Mouse (Mus musculus): ENCODE data around the gene Gopc. TPM values are rescaled to one million over a fixed set of nuclear protein-coding genes. Genes with fewer than 3 reads are reported as not detected.
"Not testable (repeated sequence)": the region's sequence is repeated elsewhere in the genome, so short reads cannot be mapped to it uniquely, and the experiment has no call there.

The Gopc gene
- total RNA-seq, 2 experiments from 2014 or later: 17.0 to 17.4 TPM

DNA sequence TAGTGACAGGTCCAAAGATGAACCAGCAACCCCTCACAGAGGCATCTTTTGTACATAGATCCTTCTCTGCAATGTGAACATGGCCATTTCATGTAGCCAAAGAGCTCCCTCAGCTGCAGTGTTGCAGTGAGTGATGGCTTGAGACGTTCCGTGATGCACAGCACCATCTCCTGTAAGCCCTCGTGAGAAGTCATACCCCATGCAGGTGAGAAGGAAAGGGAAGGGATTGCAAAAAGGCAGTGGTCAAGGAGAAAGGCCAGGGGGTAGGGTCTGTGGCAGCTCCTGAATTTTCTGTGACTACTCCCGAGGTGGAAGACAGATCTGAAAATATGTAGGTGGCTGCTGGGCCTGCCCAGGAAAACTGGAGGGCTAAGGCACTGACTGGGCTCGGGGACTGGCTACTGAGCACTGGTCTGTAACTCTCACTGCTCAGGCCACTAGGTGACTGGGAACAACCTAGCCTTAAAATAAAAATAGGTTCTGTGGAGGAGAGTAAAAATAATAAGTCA lies 7.1 kb upstream of the Gopc start, which contains the start of gene Nepn:
Gene Nepn (plus strand): TSS at position 51 of the 509 bp plus-strand sequence.
- no peak for ATAC-seq (ENCODE audit: poor library complexity, severe bottlenecking)

DNA sequence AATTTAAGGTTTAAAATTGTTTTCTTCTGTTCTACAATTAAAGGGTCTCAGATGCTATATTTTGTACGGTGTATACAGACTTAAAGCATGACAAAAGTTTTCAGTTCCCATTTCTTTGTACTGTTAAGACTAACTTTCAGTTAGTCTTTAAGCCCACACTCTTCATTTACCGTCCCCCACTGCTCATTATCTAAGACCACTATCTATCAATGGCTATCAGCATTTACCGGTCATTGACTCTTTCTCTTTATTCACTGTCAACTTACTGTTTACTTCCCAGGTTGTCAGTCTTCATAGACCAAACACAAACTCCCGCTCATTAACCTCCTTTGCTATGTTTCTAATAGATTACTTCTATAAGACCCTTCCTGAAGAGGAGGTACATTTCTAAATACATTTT lies 5.3 kb upstream of the Gopc start:
- ATAC-seq (ENCODE audit: poor library complexity, severe bottlenecking): no peak

DNA sequence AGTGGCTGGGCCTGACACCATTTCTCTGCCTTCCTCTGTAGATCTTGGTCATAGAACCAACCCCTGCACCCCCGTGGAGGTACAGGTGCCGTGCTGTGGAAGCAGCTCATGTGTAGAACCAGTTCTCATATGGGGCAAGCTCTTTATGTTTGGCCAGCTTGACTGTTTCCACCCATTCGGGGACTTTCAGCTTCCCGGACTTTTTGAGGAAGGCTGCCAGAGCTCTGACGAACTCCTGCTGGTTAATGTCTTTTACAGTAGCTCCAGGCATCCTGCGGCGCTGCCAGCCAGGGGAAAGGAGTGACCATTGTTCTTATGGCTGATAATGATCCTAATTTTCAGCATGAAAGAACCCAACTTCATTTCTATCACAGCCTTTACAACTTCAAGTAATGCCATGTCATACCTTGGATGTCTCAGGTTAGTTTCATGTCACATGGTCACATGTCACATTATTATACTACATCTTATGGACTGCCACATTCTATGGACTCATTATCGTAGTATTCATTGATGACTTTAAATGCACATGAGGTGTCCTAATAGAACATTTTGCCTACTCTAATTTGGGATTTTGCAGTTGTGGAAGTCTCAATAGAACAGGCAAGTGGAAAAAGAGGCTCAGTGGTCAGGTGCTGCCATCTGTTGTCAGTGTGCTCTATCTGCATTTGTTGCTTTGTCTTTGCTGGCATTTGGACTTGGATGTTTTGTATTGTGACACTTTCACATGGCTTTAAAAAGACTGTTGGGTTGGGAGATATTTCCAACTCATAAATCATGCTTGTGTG lies 3.1 kb upstream of the Gopc start:
- ATAC-seq (ENCODE audit: poor library complexity, severe bottlenecking): peak; percentile 34

DNA sequence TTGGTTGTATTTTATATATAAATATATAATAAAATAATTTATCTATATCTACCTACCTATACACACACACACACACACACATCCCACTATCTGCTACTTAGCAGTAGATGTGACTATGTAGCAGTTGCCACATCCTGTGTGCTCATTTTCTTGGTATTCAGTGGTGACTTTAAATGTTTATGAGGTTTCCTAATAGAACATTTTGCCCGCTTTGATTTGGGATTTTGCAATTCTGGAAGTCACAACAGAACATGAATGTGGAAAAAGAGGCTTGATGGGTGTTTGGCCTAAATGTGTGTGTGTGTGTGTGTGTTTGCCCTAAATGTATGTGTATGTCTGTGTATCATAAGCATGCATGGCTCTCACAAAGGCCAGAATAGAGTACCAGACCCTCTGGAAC lies 1.6 kb upstream of the Gopc start:
- no peak for ATAC-seq (ENCODE audit: poor library complexity, severe bottlenecking)

DNA sequence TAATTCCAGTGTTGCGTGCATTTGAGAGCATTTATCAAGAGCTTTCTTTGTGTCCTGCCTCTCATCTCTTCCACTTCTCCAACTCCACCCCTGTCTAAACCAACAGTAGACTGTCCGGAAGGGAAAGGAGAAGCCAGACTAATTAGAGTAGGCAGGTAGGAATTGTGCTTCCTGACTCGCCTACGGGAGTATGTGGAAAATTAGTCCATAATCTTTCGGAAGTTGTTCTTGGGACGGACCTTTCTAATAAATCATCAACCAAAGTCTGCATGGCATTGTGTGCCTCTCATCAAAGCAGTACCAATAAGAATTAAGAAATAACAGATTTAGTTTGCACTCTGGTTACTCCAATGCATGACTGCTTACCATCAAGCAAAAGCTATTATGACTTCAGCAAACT lies 1.1 kb upstream of the Gopc start:
- no peak for ATAC-seq (ENCODE audit: poor library complexity, severe bottlenecking)

DNA sequence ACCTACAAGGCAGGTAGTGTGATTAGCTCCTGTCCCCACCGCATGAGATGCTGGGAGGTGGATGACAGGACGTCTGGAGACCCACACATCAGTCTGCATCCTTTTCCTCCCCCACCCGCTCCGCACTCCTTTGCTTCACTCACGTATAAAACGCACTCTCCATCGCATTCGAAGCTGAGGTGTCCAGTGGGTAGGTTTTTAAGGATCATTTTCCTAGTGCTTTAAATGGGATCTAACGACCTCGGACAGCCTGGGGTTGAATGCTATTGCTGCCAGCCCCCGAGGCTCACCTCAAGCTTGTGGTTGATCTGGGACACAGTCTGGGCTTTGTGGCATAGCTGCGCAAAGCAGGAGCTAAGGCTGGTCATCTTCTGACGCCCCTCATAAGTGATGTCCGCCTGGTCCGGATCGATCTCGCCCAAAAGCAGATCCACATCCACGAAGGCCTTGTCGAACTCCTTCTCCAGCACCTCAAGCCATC lies 563 bp downstream of the Gopc start:
- ATAC-seq (ENCODE audit: poor library complexity, severe bottlenecking): no peak

DNA sequence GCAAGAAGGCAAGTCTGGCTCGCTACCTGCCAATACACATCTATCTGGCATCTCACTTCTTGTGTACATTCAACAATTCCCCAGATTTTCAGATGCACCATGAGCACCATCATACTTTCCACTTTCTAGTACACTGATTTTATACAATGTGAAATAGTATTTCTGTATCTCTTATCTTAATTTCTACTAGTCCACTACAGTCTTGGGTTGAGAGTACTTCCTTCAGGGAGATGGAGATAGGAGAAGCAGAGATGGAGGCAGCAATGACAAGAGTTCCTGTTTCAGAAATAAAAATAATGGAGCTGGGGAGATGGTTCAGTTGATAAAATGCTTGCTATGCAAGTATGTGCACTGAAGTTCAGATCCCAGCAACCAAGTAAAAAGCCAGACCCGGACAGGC lies 4.1 kb downstream of the Gopc start:
- ATAC-seq (ENCODE audit: poor library complexity, severe bottlenecking): no peak

DNA sequence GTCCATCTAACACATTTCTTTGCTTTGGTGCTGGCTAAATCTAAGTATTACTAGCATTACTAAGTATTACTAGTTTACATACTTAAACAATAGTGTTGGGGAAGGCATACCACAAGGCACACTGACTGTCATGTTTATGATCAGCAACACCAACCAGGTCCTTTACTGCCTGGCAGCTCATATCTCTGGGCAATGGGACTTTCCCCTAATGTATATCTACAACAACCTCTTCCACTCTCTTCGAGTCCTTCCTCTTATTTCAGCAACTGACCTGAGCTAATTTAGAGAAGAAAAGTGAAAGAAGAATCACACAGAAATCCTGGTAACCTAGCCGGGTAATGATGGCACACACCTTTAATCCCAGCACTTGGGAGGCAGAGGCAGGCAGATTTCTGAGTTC lies 5.5 kb downstream of the Gopc start:
- ATAC-seq (ENCODE audit: poor library complexity, severe bottlenecking): peak; percentile 39; the same call in 1 of the 2 replicates

DNA sequence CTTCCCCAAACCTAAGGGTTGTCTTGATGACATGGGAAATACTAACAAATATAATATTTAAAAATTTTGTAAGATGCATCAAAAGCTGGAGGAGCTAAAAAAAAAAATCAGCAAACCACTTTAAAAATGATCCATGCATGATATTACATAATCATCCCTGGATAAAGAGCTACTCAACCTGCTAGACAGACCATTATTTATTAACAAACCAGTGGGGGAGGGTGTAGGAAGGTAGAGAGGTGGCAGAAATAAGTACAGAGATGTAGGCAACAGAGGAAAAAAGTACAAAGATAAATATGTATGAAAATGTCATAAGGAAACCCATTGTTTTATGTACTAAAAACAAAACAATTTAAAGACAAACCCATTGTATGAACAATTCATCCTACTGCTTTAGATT lies 7.3 kb downstream of the Gopc start:
- ATAC-seq (ENCODE audit: poor library complexity, severe bottlenecking): no peak

DNA sequence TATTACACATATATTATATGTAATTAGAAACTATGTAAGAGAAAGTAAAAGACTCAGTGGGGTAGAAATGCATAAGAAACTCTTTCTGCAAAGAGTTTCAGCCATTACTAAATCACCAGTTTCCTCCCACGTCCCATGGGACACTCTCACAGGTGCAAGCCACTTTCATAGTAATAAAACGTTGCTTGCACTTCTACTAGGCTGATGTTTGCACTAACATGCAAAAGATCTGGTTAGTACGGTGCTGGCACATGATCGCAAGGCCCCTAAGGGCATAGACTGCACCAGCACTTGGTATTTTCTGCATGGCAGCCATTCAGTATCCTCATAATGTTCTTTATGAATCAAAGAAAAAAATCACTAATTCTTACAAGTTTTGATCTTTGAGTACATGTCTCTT lies 8.1 kb downstream of the Gopc start:
- no peak for ATAC-seq (ENCODE audit: poor library complexity, severe bottlenecking)

DNA sequence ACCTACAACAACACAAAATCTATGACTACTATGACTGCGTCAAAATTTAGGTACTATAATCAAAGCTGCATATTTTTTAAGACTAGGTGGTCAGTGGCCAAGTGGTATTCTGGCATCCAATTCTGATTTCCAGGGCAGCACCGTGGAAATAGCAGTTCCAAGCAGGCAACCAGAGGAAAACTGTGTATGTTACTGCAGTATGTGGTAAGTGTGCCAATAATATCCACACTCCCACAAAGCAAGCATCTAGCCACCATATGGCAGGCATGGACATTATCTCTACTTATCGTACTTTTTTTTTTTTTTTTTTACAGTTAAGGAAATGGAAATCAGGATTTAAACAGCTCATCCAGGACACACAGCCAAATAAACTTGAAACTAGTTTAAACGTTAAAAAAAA lies 13.5 kb downstream of the Gopc start:
- ATAC-seq (ENCODE audit: poor library complexity, severe bottlenecking): no peak

DNA sequence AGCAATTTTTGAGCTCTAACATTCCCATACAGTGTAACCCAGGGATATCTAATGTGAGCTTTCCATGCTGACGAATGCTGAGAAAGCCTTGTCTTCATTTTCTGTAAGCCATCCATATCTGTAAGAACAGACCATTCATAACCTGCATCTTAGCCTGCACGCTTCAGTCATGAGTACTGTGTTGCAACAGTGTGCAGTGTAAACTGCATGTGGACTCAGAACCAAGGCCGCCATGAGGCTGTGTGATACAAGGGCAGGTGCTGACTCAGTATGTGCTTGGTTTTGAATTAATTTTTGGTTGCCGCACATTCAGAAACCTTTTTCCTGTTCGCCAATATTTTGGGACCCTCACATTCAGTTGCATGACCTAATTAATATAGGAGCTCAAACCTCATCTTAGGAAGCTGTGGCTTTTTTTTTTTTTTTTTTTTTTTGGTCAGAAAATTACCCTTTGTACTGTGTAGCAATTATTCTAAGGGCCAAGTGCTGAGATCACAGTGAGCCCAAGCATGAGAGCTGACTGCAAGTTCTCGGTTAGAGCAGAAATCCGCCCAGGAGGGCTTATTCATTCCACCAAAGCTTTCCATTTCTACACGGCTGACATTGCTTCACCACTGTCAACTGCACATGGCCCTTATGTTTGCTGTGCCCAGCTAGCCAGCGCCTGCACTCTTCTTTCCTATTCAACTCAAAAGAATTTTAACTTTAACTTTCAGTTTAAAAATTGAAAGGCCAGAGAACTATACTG lies 20.9 kb downstream of the Gopc start:
- ATAC-seq (ENCODE audit: poor library complexity, severe bottlenecking): no peak

DNA sequence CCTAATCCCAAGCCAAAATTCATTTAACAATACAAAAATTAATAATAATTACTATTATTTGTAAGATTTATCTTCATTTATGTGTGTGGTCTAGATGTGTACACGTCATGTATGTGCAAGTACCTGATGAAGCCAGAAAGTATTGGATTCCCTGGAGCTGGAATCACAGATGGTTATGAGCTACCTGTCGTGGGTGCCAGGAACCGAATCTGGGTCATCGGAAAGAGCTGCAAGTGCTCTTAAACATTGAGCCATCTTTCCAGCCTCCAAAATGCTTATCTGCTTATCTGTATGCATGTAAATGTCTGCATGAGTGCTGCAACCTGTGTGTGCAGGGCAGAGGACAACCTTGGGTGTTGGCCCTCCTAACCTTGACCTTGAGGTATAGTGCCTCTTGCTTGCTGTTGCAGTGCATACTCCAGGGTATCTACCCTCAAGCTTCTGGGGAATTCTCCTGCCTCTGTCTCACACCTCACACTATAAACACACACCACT lies 21.6 kb downstream of the Gopc start:
- no peak for ATAC-seq (ENCODE audit: poor library complexity, severe bottlenecking)

DNA sequence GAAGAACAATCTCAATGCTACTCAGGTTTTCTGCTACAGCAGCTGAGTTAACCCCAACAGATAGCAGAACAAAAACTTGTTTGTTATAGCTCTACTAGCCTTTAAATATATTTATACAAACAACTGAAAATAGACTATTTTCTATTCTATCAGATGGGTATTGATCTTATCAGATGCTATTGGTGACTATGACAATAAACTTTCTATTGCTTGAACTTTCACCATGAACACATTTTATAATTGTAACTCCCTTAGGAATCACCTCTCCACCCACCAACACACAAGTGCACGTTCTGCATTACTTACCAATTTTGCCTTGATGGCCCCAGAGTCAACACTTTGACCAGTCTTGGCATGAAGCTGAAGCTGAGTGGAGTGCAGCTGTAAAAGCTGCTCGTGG lies 23.5 kb downstream of the Gopc start, which contains the start of gene Gm26741:
Gene Gm26741 (plus strand): TSS at position 301 of the 400 bp plus-strand sequence.
- ATAC-seq (ENCODE audit: poor library complexity, severe bottlenecking): no peak

DNA sequence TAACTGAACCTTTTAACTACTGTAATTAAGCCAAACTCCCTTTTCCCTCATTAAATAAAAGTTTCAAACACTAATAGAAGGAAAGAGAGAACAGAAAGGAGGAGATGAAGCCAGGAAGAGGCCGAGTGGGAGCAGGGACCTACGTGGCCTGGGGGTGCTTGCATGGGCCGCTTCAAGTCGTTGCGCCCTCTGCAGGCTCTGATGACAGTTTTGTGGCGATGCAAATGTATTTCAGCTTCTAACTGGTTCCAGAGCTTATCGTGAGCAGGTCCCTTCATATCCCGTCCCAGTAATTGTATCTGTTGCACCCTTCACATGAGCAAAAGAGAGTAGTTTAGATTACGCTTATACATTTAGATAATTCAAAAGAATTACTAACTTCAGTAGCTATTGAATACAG lies 28.7 kb downstream of the Gopc start:
- ATAC-seq (ENCODE audit: poor library complexity, severe bottlenecking): no peak

DNA sequence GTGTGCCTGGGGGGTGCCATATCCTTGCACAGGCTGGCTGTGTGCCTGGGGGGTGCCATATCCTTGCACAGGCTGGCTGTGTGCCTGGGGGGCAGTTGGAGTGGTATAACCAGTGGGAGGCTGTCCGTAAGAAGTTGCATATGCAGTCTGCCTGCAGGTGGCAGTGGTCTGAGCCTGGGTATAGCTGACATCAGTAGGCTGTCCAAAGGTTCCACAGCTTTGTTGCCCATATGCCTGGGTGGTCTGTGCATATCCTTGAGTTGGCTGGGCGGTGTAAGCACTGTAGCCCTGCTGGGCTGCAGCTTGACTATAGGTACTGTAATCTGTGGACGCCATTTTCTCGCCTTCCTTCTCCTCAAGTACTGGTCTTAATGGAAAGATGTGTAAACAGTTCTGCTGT lies 38.6 kb downstream of the Gopc start:
- ATAC-seq (ENCODE audit: poor library complexity, severe bottlenecking): not testable (repeated sequence)

DNA sequence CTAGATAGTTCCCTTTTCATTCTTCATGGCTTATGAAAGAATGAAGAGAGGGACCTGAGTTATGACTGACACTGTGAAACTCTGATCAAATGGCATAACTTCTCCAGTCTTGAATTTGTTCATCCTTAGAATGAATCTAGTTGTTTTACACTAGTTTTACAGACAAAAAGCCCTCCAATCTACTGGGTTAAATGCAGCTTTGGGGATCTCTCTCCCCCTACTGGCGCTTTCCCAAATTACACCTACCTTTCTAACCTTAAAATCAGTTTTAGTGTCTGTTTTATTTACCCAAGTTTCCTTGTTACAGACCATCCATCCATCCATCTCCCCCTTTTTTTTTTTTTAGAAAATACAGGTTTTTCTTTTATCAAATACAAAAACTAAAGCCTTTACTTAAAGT lies 50.9 kb downstream of the Gopc start:
- 0 out of 2 replicates have a peak, but pooled peaks have one; percentile 43 for ATAC-seq (ENCODE audit: poor library complexity, severe bottlenecking)

DNA sequence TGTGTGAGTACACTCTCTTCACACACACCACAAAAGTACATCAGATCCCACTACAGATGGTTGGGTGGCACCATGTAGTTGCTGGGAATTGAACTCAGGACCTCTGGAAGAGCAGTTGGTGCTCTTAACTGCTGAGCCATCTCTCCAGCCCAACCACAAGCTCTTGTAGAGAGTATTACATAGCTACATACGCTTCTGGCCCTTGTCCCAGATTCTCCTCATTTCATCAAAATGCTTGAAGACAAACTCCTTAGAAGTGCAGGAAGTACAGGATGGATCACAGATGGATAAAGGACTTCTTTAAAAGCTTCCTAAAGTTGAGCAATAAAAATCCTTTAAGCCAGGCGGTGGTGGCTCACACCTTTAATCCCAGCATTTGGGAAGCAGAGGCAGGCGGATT lies 60.0 kb downstream of the Gopc start:
- ATAC-seq (ENCODE audit: poor library complexity, severe bottlenecking): no peak

DNA sequence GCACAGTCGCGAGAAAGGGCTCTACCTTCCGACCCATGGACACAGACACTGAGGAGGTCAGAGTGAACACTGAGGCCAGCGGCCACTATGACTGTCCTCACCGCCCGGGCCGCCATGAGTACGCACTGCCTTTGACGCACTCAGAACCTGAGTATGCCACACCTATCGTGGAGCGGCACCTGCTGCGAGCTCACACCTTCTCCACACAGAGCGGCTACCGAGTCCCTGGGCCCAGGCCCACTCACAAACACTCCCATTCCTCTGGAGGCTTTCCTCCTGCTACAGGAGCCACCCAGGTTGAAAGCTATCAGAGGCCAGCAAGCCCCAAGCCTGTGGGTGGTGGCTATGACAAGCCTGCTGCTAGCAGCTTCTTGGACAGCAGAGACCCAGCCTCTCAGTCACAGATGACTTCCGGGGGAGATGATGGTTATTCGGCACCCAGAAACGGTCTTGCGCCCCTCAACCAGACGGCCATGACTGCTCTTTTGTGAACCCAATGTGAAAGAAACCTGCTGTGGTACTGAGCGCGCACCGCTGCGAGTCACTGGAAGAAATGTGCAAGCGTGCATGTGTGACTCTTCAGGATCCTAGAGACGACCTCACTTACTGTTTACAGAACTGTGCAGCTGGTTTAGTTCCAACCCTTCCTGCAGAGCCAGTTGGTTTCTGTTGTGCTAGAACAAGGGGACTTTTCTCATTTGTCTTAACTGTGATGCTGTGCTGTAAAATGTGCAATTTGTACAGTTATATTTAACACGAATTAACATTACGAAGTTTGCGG lies 62.2 kb downstream of the Gopc start:
- no peak for ATAC-seq (ENCODE audit: poor library complexity, severe bottlenecking)

DNA sequence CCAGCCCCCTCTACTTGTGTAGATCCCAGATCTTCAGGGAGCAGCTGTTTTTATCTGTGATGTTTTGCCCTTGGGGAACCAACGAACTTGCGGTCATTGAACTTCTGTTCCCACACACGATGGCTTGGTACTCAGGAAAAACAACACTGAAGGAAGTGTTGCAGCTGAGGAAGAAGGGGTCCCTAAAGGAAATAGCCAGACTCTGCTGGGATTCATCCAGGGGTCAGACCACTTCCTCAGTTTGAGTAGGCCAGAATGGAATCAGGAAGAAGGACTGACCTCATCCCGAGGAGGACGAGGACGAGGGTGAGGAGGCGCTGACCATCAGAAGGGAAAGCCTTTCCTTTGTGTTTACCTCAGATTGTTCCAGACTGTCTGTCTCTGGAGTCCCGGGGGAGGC lies 72.7 kb downstream of the Gopc start:
- ATAC-seq (ENCODE audit: poor library complexity, severe bottlenecking): no peak

DNA sequence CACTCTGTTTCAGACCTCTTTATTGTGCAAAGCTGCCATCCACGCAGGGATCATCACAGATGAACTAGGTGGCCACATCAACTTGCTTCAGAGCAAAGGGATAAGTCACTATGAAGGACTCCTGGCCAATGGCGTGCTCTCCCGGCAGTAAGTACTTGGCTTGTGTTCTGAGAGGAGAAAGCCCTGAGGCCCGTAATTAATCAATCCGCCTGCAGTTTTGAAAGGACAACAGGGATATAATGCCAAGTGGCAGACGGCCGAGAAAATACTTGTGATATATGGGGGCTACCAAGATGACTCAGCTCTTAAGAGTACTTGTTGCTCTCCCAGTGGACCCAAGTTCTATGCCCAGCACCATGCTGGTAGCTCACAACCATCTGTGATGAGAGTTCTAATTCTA lies 77.3 kb downstream of the Gopc start:
- no peak for ATAC-seq (ENCODE audit: poor library complexity, severe bottlenecking)

Measured in megakaryocyte, adult 5-6 weeks (primary cell).